Mouse (Mus musculus) embryonic fibroblast, embryonic 13.5 days (primary cell): ENCODE data around the gene Ankrd13b. TPM values are rescaled to one million over a fixed set of nuclear protein-coding genes. Genes with fewer than 3 reads are reported as not detected.

Experiments
- H3K27ac ChIP-seq: 2 replicates; pipeline ENCODE4 v1.5.1; 2012; ENCODE audit warnings: low read length, control low read depth, inconsistent platforms; ENCODE audit not compliant: insufficient read depth
- H3K4me1 ChIP-seq: 2 replicates; pipeline ENCODE4 v1.6.1; 2011; ENCODE audit warnings: low read length; ENCODE audit not compliant: control insufficient read depth, insufficient read depth
- H3K4me3 ChIP-seq: 2 replicates; pipeline ENCODE4 v1.5.1; 2011; ENCODE audit warnings: mild to moderate bottlenecking, control low read depth, low read length; ENCODE audit not compliant: insufficient read depth
- CTCF ChIP-seq: IDR thresholded peaks from 2 replicates; pipeline ENCODE4 v1.5.1; 2011; ENCODE audit warnings: mild to moderate bottlenecking, control low read depth, low read length, moderate library complexity, borderline replicate concordance; ENCODE audit not compliant: insufficient read depth
- POLR2A ChIP-seq: IDR thresholded peaks from 2 replicates; pipeline ENCODE4 v1.6.1; 2011; ENCODE audit warnings: low read depth, mild to moderate bottlenecking, control low read depth, low read length, moderate library complexity
- polyA plus RNA-seq: library from polyadenylated mRNA; stranded (reverse); fragments of >200 nt; gene quantifications from 2 replicates; pipeline ENCODE4 v1.2.4, GENCODE M21; 2011; ENCODE audit warnings: low read depth; ENCODE audit not compliant: missing spikeins, insufficient read length

The Ankrd13b gene
- polyA plus RNA-seq, 1 experiment = 12.3 TPM

DNA sequence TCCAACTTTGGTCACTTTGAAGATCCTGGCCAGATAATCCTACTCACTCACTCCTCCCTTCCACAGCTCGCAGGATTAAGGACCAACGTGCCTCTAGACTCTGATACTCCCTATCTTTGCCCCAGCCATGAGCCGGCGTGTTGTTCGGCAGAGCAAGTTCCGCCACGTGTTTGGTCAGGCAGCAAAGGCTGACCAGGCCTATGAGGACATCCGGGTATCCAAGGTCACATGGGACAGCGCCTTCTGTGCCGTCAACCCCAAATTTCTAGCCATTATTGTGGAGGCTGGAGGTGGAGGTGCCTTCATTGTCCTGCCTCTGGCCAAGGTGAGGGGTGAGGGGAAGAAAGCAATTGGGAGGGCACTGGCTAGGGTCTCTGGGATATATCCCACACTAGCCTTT is 25.7 kb downstream of the Ankrd13b start:
- Histone ChIP-seq H3K27ac (no peak overlapping the region), H3K4me1 (peaks cover 6% of the 10 kb centered on the region; the same call in 1 of the 2 replicates), H3K4me3 (no peak overlapping the region)
- TF ChIP-seq POLR2A (no peak), CTCF (no peak)

GRCm38 (mm10) chr11:77463101-77463445 is 26.4 kb downstream of the Ankrd13b start:
- no peak for TF ChIP-seq CTCF
- TF ChIP-seq POLR2A = no peak
- no peak overlapping the region for H3K27ac ChIP-seq
- peaks cover 6% of the 10 kb centered on the region; the same call in 1 of the 2 replicates for H3K4me1 ChIP-seq
- H3K4me3 ChIP-seq = peak overlapping the region; percentile 58; the same call in 1 of the 2 replicates

DNA sequence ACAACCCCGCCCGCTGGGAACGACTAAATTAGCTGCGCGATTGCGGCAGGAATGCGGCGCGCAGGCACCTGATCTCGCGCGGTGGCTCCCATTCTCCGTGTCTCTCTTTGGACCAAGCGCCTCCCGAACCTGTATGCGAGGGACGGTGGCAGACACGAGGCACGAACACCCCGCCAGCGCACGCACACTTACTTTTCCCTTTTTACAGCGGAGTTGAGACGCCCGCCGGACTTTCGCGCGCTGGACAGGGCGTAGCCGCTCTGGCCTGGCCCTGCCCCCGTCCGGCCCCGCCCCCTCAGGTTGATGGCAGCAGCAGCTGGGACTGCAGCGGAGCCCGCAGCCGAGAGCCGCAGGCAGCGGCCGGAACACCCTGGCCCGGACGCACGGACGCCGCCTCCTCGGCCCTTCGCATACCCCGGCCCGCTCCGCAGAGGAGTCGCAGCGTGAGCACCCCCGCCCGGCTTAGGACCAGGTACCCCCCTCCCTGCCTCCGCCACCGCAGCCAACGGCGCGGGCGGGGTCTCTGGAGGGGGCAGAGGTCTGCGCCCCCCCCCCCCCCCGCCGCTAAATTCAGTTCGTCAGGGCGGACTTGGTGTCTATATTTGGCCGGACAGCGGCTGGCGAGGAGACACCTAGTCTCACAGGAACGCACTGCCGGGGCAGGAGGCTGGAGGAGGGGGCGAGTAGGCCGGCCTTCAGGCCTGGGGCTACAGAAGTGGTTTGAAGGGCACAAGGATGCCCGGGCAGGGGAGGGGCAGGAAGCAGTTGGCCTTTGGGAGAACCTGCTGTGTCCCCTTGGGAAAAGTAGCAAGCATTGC is 27.0 kb downstream of the Ankrd13b start, which contains the start of gene Coro6:
Gene Coro6, plus strand, starts transcription at position 129 of the 818 bp plus-strand sequence.
- TF ChIP-seq CTCF (no peak), POLR2A (0 out of 2 replicates have a peak, but pooled peaks have one; percentile 35)
- peaks cover 6% of the 10 kb centered on the region; the same call in 1 of the 2 replicates for H3K4me1 ChIP-seq
- H3K4me3 ChIP-seq = peak within 1 kb of the TSS; percentile 58
- H3K27ac ChIP-seq = no peak within 1 kb of the TSS

DNA sequence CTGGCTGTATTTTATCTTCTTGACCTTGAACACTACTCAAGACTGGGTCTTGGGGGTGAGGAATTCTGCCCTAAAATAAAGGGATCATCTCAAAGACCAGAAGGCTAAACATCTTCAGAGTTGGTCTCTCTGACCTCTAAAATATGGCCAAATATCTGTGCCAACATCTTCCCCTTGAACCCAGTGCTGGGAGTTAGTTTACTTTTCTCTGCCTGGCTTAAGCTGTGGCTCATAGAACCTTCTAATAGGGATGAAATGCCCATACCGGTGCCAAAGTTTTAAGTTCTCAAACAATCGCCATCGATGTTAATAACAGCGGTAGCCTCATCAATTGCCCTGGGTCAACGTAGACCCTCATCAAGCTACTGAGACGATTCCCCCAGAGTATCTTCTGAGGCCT is 27.6 kb downstream of the Ankrd13b start:
- Histone ChIP-seq H3K4me1 (peaks cover 6% of the 10 kb centered on the region; the same call in 1 of the 2 replicates), H3K27ac (no peak overlapping the region), H3K4me3 (peak overlapping the region; percentile 58)
- TF ChIP-seq CTCF (no peak), POLR2A (no peak)

DNA sequence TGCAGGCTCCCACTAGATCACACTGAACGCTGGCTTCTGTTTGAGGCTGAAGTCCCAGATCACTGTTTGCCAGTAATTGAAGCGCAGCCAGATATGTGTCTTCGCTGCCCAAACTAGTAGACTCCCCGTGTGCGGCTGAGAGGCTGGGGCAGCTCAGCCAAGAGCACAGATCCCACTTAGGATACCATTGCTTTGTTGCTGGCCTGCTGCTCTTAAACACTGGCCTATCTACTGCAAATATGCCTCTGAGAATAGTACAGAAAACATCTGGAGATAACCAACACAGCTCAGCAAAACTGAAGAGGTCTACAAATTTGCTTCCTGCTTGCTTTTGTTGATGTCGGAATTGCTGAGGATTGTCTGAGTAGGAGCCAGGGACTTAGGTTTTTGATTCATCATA is 32.6 kb downstream of the Ankrd13b start:
- Histone ChIP-seq H3K4me1 (no peaks in the 10 kb centered on the region), H3K4me3 (no peak overlapping the region), H3K27ac (no peak overlapping the region)
- no peak for TF ChIP-seq CTCF
- no peak for TF ChIP-seq POLR2A

DNA sequence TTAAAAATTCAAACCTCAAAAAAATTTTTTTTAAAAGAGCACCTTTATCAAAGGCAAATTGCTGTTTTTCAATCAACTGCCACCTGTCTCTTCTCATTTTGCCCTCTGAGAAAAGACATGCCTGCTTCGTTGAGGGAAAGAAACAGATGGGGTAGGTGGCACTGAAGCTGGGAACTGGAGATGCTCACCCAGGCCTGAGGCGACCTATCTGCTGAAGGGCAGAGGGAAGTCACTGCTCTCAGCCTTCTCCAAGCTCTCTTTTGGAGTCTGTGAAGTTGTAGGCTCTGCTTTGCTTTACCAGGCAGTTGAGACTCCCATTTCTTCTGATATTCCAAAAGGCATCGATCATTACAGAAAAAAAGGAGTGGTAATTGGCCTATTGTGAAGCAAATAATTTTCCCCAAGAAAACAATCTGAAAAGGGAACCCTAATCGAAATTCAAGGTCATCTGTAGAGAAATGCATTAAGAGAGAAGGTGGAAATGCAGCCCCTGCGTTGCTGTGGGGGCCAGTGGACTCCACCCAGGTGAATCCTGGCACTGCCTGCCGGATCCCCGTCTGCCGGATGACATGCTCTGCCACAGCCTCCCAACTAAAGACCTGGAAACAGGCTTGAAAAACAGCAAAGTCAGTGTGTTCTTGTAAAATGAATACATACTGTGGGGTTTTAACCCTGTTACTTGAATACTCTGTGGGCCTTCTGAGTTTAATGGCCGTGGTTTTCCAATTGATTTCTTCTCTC is 33.5 kb downstream of the Ankrd13b start:
- no peak overlapping the region for H3K4me3 ChIP-seq
- no peak for TF ChIP-seq POLR2A
- TF ChIP-seq CTCF = no peak
- no peak overlapping the region for H3K27ac ChIP-seq
- no peaks in the 10 kb centered on the region for H3K4me1 ChIP-seq

- TF ChIP-seq POLR2A = no peak
- Histone ChIP-seq H3K27ac (no peak overlapping the region), H3K4me3 (no peak overlapping the region), H3K4me1 (no peaks in the 10 kb centered on the region)
These were observed 36.1 kb downstream of the Ankrd13b start for GRCm38 (mm10) chr11:77453388-77453787.

- no peak overlapping the region for H3K27ac ChIP-seq
- H3K4me1 ChIP-seq = peaks cover under 1% of the 10 kb centered on the region; the same call in 1 of the 2 replicates
- TF ChIP-seq CTCF (no peak), POLR2A (no peak)
- no peak overlapping the region for H3K4me3 ChIP-seq
These were observed 37.8 kb downstream of the Ankrd13b start for GRCm38 (mm10) chr11:77451670-77452069.

- no peak for TF ChIP-seq CTCF
- TF ChIP-seq POLR2A = no peak
- H3K4me3 ChIP-seq = no peak overlapping the region
- no peak overlapping the region for H3K27ac ChIP-seq
- H3K4me1 ChIP-seq = peaks cover 4% of the 10 kb centered on the region; the same call in 1 of the 2 replicates
These were observed 40.3 kb downstream of the Ankrd13b start for GRCm38 (mm10) chr11:77449224-77449623.

- TF ChIP-seq POLR2A = no peak
- 0 out of 2 replicates have a peak, but pooled peaks have one; percentile 0 for TF ChIP-seq CTCF
- no peak overlapping the region for H3K4me3 ChIP-seq
- H3K4me1 ChIP-seq = peaks cover 6% of the 10 kb centered on the region
- no peak overlapping the region for H3K27ac ChIP-seq
These were observed 42.8 kb downstream of the Ankrd13b start for GRCm38 (mm10) chr11:77446628-77447041.
